Mouse (Mus musculus) stomach, embryonic 15.5 days (tissue): ENCODE results near the gene Apopt1. TPM values are rescaled to one million over a fixed set of nuclear protein-coding genes. Genes with fewer than 3 reads are reported as not detected.

Experiments
- ATAC-seq: fragments of 200-750 bp; cut with Nextera tagmentation; 2 replicates; pipeline ENCODE4 v1.8.0; 2017; ENCODE audit warnings: low read depth, moderate number of reproducible peaks, moderate TSS enrichment; ENCODE audit not compliant: insufficient read depth, low FRiP score
- H3K27ac ChIP-seq: fragments of 300-500 bp; sonication (generic); 2 replicates; pipeline ENCODE4 v1.5.1; 2015; ENCODE audit warnings: mild to moderate bottlenecking, inconsistent platforms
- H3K27me3 ChIP-seq: fragments of 300-500 bp; sonication (generic); replicated peaks from 2 replicates; pipeline ENCODE4 v1.6.1; 2015; ENCODE audit warnings: inconsistent platforms
- H3K36me3 ChIP-seq: fragments of 300-500 bp; sonication (generic); 2 replicates; pipeline ENCODE4 v1.6.1; 2015; ENCODE audit warnings: inconsistent platforms
- H3K4me1 ChIP-seq: fragments of 300-500 bp; sonication (generic); 2 replicates; pipeline ENCODE4 v1.6.1; 2015; ENCODE audit warnings: inconsistent platforms
- H3K4me2 ChIP-seq: fragments of 300-500 bp; sonication (generic); 2 replicates; pipeline ENCODE4 v1.6.1; 2015; ENCODE audit warnings: mild to moderate bottlenecking, inconsistent platforms
- H3K4me3 ChIP-seq: fragments of 300-500 bp; sonication (generic); replicated peaks from 2 replicates; pipeline ENCODE4 v1.5.1; 2015; ENCODE audit warnings: inconsistent platforms
- H3K9ac ChIP-seq: fragments of 300-500 bp; sonication (generic); 2 replicates; pipeline ENCODE4 v1.6.1; 2015; ENCODE audit warnings: inconsistent platforms
- H3K9me3 ChIP-seq: fragments of 300-500 bp; sonication (generic); 2 replicates; pipeline ENCODE4 v1.6.1; 2016; ENCODE audit warnings: inconsistent platforms
- WGBS: fragments of 180-500 bp; shearing (Covaris S2); methylation state at CpG from one replicate; pipeline ENCODE4 v1.1.7; 2015; 5-methylcytosine and 5-hydroxymethylcytosine counted together
- polyA plus RNA-seq: library from polyadenylated mRNA; unstranded; fragments of >200 nt; fragmentation: Nextera tagmentation; extraction: Ambion mirVana; gene quantifications from 2 replicates; pipeline ENCODE4 v1.2.1, GENCODE M21; 2015

Gene Apopt1
- polyA plus RNA-seq, 1 experiment from 2014 or later = 46.4 TPM

DNA sequence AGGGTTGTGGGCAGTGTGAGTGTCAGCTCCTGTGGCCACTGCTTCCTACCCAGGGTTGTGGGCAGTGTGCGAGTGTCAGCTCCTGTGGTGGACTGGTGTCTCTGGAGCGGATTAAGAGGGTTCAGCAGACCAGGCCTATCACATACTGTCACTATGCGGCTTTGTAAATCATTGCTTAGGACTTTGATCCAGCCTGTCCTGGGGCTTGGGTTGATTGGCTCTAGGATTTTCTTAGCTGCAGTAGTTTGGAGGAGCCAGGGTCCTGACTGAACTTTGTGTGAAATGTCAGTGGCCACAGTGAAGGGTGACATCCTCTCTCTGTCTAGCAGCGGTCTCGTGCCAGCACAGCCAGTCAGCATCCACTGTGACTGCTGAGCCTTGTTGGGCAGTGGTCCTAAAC is 77.0 kb downstream of the Apopt1 start:
- Histone ChIP-seq H3K9ac (no peak overlapping the region), H3K36me3 (peaks cover 63% of the 10 kb centered on the region), H3K9me3 (no peaks in the 10 kb centered on the region), H3K4me3 (no peak overlapping the region), H3K27me3 (no peaks in the 10 kb centered on the region), H3K4me1 (no peaks in the 10 kb centered on the region), H3K4me2 (no peak overlapping the region), H3K27ac (no peak overlapping the region)
- 90% methylated on average over 5 of the region's 5 CpGs for WGBS
- ATAC-seq = 0 out of 2 replicates have a peak, but pooled peaks have one; percentile 32

DNA sequence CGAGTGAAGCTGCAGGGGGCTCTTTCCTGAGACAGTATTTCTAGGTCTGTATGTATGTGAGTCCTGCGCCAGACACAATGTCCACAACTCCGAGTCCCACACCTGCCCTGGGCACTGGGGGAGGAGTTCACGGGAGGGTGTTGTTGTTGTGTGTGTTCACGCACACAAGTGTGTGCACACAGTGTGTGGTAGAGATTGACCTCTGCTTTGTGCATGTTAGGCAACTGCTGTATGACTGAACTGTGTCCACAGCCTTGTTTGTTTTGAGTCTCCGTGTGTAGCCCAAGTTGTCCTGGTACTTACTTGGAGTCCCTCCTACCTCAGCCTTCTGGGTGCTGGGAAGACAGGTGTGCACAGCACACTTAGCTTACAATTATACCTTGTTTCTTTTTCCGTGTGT is 77.6 kb downstream of the Apopt1 start:
- Histone ChIP-seq H3K4me3 (no peak overlapping the region), H3K4me2 (no peak overlapping the region), H3K36me3 (peaks cover 63% of the 10 kb centered on the region), H3K27me3 (no peaks in the 10 kb centered on the region), H3K9me3 (no peaks in the 10 kb centered on the region), H3K4me1 (no peaks in the 10 kb centered on the region), H3K9ac (no peak overlapping the region), H3K27ac (no peak overlapping the region)
- no peak for ATAC-seq
- WGBS = 90% methylated on average over 7 of the region's 7 CpGs

DNA sequence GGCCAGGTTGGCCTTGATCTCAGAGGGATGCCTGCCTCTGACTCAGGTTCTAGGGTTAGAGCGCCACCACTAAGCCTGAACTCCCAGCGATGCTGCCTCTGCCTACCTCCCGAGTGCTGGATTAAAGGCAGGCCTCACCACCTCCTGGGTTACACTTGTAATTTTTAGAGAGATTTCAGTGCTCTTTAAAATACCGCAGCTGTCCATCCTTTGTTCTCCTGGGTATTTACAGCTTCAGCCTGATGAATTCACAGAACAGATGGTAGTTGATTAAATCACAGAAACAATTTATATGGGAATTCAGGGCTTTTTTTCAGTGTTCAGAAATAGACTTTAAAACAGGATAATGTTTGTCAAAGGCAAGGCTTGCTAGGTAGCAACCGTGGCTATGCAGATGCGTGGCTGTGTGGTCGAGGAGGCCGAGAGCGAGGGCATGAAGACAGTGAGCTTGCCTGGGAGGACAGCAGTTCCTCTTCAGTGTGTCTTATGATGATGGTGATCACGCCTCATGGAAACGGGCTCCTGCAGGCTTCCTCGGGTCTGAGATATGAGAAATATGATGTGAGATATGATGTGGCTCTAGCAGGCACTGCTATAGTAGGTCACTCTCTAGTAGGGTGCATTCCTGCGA is 78.5 kb downstream of the Apopt1 start:
- Histone ChIP-seq H3K36me3 (peaks cover 61% of the 10 kb centered on the region), H3K9ac (no peak overlapping the region)
- ATAC-seq = no peak

DNA sequence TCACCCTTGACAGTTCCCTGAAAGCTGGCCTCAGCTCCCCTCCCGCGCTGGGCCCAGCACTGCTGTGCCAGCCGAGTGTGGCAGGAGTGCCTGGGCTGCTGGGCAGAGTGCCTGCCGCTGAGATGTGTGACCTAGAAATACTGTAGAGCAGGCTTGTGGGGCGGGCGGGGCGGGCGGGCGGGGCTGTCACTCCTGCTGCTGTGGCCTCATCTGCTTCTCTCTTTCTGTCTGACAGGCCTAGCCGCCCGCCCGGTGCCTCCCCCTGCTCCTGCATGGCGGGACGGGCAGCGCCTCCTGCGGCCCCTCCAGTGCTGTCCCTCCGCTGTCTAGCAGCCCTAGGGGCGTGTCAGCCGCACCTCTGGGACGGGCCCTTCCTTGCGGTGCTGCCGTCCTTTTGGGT is 81.0 kb downstream of the Apopt1 start:
- no peaks in the 10 kb centered on the region for H3K9me3 ChIP-seq
- no peak overlapping the region for H3K9ac ChIP-seq
- H3K27me3 ChIP-seq = no peaks in the 10 kb centered on the region
- H3K4me3 ChIP-seq = no peak overlapping the region
- no peak; the same call in 1 of the 2 replicates for ATAC-seq
- H3K4me2 ChIP-seq = no peak overlapping the region
- H3K4me1 ChIP-seq = no peaks in the 10 kb centered on the region
- 61% methylated on average over 22 of the region's 22 CpGs for WGBS
- peaks cover 57% of the 10 kb centered on the region for H3K36me3 ChIP-seq
- no peak overlapping the region for H3K27ac ChIP-seq

More for the DNA sequence above, 78.5 kb downstream of the Apopt1 start:
- 92% methylated on average over 13 of the region's 13 CpGs for WGBS
- Histone ChIP-seq H3K4me3 (no peak overlapping the region), H3K27me3 (no peaks in the 10 kb centered on the region), H3K4me2 (no peak overlapping the region), H3K27ac (no peak overlapping the region), H3K4me1 (no peaks in the 10 kb centered on the region), H3K9me3 (no peaks in the 10 kb centered on the region)

DNA sequence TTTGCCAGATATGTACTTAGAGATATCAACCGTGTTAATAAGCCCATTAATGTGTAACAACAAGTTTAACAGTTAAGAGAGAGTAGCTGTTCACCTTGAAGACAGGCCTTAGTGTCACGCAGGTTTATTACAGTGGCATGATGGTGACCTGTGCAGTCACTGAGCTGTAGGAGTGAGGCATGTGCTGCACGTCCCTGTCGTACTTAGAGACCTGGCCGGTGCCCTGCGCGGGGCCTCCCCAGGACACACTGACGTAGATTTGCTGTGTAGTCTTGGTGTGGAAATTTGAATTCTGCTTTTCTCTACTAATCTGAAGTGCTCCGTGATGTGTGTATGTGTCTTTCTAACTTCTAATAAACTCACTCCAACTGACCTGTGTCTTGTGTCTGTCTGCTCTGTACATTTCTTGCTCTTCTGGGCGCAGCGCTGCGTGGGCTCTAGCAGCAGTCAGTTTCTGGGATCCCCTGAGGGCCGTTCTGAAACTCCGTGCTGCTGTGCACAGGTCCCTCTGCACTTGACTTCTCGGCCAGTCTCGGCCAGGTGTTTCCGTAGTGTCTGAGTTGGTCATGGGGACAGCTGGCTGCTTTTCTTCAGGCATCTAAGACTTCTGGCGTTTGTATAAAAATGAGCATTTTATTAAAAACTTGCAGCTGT is 81.6 kb downstream of the Apopt1 start:
- no peak overlapping the region for H3K4me2 ChIP-seq
- no peaks in the 10 kb centered on the region for H3K4me1 ChIP-seq
- WGBS = 91% methylated on average over 18 of the region's 18 CpGs
- peaks cover 52% of the 10 kb centered on the region for H3K36me3 ChIP-seq
- H3K4me3 ChIP-seq = no peak overlapping the region
- H3K9me3 ChIP-seq = no peaks in the 10 kb centered on the region
- ATAC-seq = no peak
- H3K27me3 ChIP-seq = no peaks in the 10 kb centered on the region
- no peak overlapping the region for H3K9ac ChIP-seq
- H3K27ac ChIP-seq = no peak overlapping the region

DNA sequence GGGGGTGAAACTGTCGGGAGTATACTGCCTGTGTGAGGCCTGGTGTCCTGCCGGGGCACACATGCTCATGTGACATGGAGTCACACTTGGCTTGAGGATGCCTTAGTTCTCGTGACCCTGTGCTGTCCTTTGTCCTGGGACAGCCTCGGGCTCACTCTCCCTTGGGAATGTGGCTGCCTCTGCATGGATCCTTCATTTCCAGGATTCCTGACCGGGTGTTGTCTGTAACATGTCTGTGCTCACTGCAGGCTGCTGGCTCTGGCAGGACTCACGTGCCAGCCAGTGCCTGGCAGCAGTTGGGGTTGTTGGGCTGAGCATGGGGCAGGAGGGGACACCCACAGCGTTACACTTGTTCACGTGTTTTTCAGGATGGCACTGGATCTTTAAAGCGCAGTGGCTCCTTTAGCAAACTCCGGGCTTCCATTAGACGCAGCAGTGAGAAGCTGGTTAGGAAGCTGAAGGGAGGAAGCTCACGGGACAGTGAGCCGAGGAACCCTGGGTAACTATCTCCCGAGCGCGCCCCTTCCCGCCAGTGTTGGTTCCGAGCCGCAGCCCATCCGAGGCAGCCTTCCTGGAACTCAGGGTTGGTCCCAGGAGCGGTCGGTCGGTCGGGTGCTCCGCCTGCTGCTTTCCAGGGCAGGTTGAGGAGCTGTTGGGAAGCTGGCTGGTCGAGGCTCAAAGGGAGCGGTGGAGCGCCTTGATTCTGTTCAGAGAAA is 82.3 kb downstream of the Apopt1 start:
- WGBS = 89% methylated on average over 28 of the region's 28 CpGs
- Histone ChIP-seq H3K27me3 (no peaks in the 10 kb centered on the region), H3K4me3 (no peak overlapping the region), H3K9me3 (no peaks in the 10 kb centered on the region), H3K9ac (no peak overlapping the region), H3K4me2 (no peak overlapping the region), H3K4me1 (no peaks in the 10 kb centered on the region), H3K27ac (no peak overlapping the region), H3K36me3 (peaks cover 48% of the 10 kb centered on the region)
- ATAC-seq = no peak

DNA sequence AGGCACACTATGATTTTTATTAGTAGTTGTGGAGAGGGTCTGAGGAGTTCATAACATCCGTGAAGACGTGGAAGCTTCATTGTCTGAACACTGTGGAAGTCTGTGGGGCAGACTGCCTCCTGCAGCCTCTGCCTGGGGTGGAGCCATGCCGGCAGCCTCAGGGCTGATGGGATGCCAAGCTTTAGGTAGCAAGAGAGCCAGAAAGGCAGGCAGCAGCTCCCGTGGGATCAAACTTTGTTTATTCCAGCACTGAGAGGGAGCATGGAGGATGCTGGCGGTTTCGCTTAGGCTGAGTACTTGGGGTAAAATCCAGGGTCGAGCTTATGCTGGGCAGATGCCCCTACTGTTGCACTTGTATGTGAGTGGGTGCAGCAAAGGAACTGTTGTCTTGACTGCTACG is 84.2 kb downstream of the Apopt1 start:
- Histone ChIP-seq H3K27ac (no peak overlapping the region), H3K9ac (no peak overlapping the region), H3K9me3 (no peaks in the 10 kb centered on the region), H3K27me3 (no peaks in the 10 kb centered on the region), H3K4me2 (no peak overlapping the region), H3K4me1 (no peaks in the 10 kb centered on the region), H3K36me3 (peaks cover 51% of the 10 kb centered on the region), H3K4me3 (no peak overlapping the region)
- WGBS = 82% methylated on average over 8 of the region's 8 CpGs
- ATAC-seq = no peak

DNA sequence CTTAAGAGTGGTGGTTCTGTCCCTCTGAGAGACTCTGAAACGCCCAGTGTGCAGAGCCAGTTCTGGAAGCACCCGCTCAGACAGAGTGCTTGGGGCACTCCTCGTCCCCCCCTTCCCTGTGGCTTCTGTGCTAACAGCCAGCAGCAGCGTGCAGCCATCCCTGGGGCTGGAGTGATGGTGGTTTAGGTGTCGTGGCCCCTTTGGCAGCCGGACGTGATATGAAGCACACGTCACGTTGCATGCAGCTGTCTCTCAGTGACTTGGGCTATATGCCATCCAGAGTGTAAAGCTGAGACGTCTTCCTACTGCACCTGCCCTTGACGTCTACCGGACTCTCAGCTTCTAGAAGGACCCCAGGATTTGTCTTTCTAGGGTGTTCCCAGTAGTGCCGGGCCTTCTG is 85.4 kb downstream of the Apopt1 start:
- no peak for ATAC-seq
- Histone ChIP-seq H3K36me3 (peaks cover 51% of the 10 kb centered on the region), H3K4me3 (no peak overlapping the region), H3K9me3 (no peaks in the 10 kb centered on the region), H3K9ac (no peak overlapping the region), H3K4me2 (no peak overlapping the region), H3K4me1 (no peaks in the 10 kb centered on the region), H3K27me3 (no peaks in the 10 kb centered on the region), H3K27ac (no peak overlapping the region)
- 90% methylated on average over 13 of the region's 13 CpGs for WGBS

DNA sequence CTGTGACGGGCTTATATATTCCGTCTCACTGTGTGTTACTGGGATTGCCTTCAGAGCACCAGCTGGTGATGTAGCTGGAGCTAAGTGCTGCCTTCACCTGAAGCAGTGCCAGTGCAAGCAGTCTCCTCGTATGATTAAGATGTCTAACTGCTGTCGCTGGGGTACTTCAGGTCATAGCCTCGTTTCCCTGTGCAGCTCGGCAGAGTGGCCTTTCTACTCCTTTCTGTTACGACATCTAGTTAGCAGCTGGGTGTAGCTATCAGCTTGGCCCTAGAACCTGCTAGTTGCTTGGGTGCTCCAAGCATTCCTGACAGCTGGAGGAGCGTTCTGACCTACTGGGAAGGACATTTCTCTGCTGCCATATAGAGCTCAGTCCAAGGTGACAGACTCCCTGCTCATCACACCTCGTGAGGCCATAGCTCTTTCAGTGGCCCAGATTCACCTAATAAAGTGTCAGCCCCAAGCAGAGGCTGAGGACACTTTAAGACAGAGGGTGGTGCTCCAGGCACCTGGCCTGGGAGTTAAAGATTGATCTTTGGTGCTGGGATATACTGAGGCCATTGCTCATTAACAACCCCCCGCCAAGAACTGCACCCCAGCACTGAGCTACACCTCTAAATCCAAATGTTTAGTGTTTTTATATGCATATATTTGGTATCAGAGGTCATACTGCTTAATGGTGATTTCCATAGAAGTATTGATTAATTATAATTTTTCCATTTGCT is 87.6 kb downstream of the Apopt1 start:
- no peak overlapping the region for H3K4me2 ChIP-seq
- H3K4me3 ChIP-seq = no peak overlapping the region
- peaks cover 53% of the 10 kb centered on the region for H3K36me3 ChIP-seq
- no peak for ATAC-seq
- H3K27me3 ChIP-seq = no peaks in the 10 kb centered on the region
- no peak overlapping the region for H3K27ac ChIP-seq
- no peaks in the 10 kb centered on the region for H3K9me3 ChIP-seq
- no peaks in the 10 kb centered on the region for H3K4me1 ChIP-seq
- WGBS = 81% methylated on average over 10 of the region's 10 CpGs
- no peak overlapping the region for H3K9ac ChIP-seq

DNA sequence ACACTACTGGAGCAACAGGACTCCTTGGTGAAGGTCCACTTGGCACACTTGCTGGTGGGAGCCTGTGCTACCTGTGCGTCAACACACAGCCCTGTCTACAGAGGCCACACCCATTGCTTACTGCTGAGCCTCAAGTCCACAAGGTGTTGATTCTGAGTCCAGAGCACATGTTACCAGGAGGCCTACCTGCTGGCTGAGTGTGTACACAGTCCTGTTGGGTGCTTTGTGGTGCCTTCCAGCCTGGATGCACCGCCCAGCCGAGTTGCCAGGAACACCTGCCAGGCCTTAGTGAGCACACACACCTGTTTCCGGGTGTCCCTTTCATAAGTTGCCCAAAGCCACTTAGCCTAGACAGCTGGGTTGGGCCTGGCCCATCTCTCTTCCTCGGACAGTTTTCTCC is 90.5 kb downstream of the Apopt1 start:
- no peaks in the 10 kb centered on the region for H3K9me3 ChIP-seq
- no peak overlapping the region for H3K4me2 ChIP-seq
- no peak overlapping the region for H3K9ac ChIP-seq
- H3K4me3 ChIP-seq = no peak overlapping the region
- no peaks in the 10 kb centered on the region for H3K27me3 ChIP-seq
- peak overlapping the region; percentile 7; the same call in 1 of the 2 replicates for H3K27ac ChIP-seq
- 58% methylated on average over 5 of the region's 5 CpGs for WGBS
- peaks cover 51% of the 10 kb centered on the region for H3K36me3 ChIP-seq
- ATAC-seq = peak; percentile 60; the same call in 1 of the 2 replicates
- no peaks in the 10 kb centered on the region for H3K4me1 ChIP-seq
